Mouse (Mus musculus): ENCODE measurements around the gene Dapk3.

Gene Dapk3

GRCm38 (mm10) chr10:81182336-81183333, at the start of gene Dapk3:
TSS of gene Dapk3 (plus strand) at chr10:81183005.
- peak; percentile 100 for DNase-seq (ENCODE audit: low read depth, low spot score)

DNA sequence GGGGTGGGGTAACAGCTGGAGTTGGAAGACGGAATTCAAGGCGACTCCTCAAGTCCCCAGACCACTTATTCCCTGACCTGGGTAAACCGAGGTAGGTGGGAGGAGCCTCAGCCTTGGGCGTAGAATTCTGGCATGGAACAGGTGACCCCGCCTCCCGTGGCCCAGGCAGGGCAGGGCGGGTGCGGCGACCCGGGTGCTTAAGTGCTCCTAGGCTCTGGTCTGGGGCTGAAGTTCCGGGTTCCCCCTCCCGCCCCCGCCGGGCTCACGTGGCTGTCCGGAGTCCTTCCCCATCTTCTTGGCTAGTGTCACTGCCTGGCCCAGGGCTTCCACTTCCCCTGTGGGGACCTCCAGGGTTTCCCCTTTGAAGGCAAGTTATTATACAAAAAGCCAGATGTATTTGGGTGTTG, 48.6 kb upstream of the Dapk3 start:
- DNase-seq (ENCODE audit: low read depth, low spot score): peak; percentile 57

- DNase-seq (ENCODE audit: low read depth, low spot score): peak; percentile 58
Observed at GRCm38 (mm10) chr10:81134966-81135681, 47.7 kb upstream of the Dapk3 start, which contains the start of gene Zbtb7a. TSS of gene Zbtb7a (plus strand) at chr10:81135220.

DNA sequence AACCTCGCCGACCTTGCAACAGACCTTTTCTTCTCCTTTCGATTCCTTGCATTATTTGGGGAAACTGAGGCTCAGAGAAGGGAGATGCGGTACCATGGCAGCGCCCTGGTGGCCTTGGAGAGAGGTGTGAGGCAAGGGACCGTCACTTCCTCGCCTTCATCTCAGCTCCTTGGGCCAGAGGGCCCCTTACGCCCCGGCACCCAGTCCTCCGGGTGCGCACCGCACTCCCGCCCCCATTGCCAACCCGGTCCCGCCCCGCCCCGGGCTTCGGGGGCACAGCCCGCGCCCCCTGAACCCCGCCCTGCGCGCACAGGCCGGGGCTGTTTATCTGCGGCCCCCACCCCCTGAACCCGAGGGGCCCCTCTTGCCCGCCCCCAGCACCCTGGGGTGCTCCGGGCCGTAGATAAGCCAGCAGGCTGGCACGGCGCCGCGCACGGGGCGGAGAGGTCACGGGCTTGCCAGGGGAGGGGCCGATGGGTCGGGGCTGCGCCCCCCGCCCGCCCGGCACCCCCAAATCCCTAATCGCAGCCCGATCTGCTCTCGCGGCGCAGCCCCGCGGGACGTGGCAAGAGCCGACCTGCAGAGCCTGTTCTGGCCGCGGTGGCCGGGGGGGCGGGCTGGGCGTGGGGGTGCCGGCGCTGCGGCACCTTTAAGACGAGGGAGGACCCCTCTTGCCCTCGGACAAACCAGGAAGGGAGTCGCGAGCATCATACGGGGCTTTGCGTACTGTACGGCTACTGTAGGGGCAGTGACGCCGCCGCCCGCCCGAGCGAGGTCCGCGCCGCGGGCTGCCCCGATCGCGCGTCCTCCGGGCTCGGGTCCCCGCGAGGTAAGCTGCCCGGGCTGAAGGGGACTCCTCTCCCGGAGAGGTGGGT, 46.7 kb upstream of the Dapk3 start:
- peak; percentile 91 for DNase-seq (ENCODE audit: low read depth, low spot score)

DNA sequence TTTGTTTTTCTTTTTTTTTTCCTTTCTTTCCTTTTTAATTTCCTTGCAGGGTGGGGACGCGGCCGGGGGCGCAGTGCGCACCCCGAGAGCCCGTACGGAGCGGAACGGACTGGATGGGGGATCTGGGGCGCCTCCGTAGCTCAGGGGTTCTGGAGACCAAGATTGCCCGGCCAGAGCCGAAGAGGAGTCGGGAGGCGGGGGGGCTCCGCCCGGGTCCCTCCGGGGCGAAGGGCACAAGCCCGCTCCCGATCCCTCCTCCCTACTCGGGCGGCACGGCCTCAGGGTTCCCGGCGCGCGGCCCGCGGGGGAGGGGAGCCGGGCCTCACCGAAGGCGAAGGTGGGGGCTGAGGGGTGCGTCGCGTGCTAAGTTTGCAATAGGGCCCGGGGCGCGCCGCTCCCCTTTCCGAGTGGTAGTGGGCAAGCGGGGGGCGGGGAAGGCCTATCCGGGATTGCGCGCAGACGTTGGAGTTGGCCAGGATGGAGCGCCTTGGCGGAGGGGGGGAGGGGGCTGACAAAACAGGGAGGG, 46.0 kb upstream of the Dapk3 start:
- DNase-seq (ENCODE audit: low read depth, low spot score): peak; percentile 82

- peak; percentile 100 for DNase-seq (ENCODE audit: low read depth, low spot score)
Observed at GRCm38 (mm10) chr10:81137252-81138130, 45.3 kb upstream of the Dapk3 start.

GRCm38 (mm10) chr10:81138131-81138782, 44.5 kb upstream of the Dapk3 start:
- peak; percentile 76 for DNase-seq (ENCODE audit: low read depth, low spot score)

GRCm38 (mm10) chr10:81138821-81139528, 43.8 kb upstream of the Dapk3 start:
- DNase-seq (ENCODE audit: low read depth, low spot score): no peak

DNA sequence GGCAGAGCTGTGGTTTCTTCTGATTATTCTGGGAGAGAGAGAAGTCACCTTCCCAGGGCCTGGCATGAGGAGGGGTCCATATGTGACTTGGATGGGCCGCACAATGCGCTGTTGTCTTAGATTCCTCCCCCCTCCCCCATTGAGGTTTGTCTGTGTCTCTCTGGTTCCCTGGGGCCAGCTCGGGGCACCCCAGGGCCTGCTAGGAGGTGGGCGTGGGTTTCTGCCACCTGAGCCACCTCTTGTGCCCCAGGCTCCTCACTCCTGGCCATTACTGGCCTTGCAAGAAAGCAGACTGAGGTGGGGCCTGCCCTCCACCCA, 43.3 kb upstream of the Dapk3 start:
- no peak for DNase-seq (ENCODE audit: low read depth, low spot score)

- DNase-seq (ENCODE audit: low read depth, low spot score): peak; percentile 65
Observed at GRCm38 (mm10) chr10:81140005-81140404, 42.8 kb upstream of the Dapk3 start.

GRCm38 (mm10) chr10:81140717-81141454, 41.9 kb upstream of the Dapk3 start:
- DNase-seq (ENCODE audit: low read depth, low spot score): no peak

DNA sequence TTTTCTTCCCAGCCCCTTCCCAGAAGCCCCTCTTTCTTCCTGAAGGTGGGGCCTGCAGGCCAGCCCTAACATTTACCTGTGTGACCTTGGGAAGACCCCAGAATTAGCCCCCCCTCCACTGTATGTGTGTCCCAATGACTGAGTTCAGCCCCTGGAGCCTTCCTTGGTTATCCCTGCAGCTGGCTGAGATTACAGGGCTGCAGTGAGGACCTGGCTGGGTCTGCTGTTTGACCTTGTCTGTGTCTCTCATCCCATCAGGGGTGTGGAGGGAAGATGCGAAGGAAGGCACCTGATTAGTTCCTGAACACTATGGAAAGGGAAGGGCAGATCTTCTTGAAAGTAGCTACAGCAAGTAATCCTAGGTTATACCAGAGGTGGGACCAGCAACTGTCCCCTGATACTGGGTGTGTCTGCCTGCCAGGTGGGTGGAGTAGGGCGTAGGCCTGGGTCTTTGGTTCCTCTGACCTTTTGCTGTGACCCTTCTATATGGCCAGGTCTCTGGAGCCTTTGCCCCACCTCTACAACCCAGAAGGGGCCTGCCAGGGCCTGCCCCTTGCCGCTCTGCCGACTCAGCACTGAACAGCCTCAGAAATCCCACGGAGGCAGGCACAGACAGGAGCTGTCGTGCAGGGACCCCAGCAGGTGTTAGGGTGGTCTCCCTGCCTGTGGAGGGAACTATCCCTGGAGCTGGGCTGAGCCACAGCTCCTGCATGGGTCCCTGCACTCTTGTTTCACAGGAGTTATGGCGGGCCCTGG, 41.2 kb upstream of the Dapk3 start:
- no peak for DNase-seq (ENCODE audit: low read depth, low spot score)

GRCm38 (mm10) chr10:81142551-81142981, 40.2 kb upstream of the Dapk3 start:
- peak; percentile 65 for DNase-seq (ENCODE audit: low read depth, low spot score)

DNA sequence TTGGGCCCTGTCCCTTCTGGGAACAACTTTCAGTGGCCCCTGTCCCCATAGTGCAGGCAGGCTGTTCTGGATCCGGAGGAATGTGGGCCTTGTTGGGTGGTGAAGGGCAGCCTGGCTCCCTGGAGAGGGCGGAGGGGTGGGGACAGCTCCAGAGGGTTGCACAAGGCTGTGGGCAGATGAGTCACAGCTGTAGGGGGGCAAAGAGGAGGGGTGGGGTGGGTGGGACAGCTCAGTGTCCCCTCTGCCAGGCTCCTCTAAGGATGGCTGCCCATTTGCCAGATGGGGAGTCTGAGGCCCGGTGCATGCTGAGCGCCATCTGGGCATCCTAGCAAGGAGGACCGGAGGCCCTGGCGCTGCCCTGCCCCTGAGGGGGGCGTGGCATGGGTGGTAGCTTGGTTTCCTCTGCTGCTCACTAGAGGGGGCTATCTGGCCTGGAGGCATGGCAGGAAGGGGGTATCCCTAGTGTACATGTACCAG, 39.6 kb upstream of the Dapk3 start:
- DNase-seq (ENCODE audit: low read depth, low spot score): peak; percentile 66

- DNase-seq (ENCODE audit: low read depth, low spot score): no peak
Observed at GRCm38 (mm10) chr10:81143845-81144437, 38.9 kb upstream of the Dapk3 start.

DNA sequence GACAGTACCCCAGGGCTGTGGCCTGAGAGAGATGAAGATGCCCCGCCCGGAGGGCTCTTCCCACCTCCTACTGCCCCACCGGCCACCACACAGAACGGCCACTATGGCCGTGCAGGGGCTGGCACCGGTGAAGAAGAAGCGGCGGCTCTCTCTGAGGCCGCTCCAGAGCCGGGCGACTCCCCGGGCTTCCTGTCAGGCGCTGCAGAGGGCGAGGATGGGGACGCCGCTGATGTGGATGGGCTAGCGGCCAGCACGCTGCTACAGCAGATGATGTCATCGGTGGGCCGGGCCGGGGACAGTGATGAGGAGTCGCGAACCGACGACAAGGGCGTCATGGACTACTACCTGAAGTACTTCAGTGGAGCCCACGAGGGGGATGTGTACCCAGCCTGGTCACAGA, 38.1 kb upstream of the Dapk3 start:
- DNase-seq (ENCODE audit: low read depth, low spot score): no peak

- no peak for DNase-seq (ENCODE audit: low read depth, low spot score)
Observed at GRCm38 (mm10) chr10:81145307-81145706, 37.5 kb upstream of the Dapk3 start.
